Mouse (Mus musculus): ENCODE results near the gene 4833427G06Rik.
"Not testable (repeated sequence)": the region's sequence is repeated elsewhere in the genome, so short reads cannot be mapped to it uniquely, and the experiment has no call there.

The 4833427G06Rik gene

GRCm38 (mm10) chr9:51101756-51102425 lies at the start of gene 4833427G06Rik:
TSS of gene 4833427G06Rik (minus strand) at chr9:51102078.
- no peak for DNase-seq (ENCODE audit: low spot score)

DNA sequence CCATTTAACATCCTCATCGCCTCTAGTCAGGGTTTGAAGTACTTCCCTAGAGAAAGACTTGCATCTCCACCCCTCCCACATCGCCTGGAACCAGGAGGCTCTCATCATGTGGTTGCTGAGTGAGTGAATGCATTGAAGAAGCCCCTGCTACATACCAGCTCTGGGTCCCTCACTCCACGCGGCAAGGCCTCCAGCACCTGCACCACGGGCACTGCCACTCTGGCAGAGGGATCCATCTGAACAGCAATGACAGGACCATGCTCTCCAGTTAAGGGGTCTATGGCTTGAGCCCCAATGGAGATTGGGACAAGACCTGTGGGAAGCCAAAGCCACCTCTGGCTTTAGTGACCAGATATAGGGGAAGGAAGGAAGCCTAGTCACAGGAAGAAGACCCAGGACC lies 45.4 kb upstream of the 4833427G06Rik start:
- DNase-seq (ENCODE audit: low spot score): no peak

- no peak for DNase-seq (ENCODE audit: low spot score)
These were observed 44.6 kb upstream of the 4833427G06Rik start for GRCm38 (mm10) chr9:51146496-51146895.

DNA sequence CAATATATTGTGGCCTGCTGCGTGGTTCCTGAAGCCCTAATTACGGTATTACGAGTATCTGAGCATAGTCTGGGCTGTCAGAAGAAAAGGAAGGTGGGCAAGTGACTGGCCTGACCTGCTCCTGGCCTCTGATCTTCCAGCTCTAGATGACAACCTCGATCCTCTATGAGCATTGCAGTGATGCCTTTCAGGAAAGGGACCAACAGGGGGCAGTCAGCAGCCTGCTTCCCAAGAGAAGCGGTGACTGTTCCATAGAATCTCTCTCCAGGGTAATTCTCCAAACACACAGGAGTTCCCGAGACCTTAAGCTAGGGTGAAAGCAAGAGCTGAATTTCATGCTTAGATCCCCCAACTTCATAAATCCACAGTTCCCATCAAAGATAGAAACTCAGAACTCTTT lies 42.3 kb upstream of the 4833427G06Rik start:
- no peak for DNase-seq (ENCODE audit: low spot score)

GRCm38 (mm10) chr9:51143437-51143836 lies 41.6 kb upstream of the 4833427G06Rik start:
- no peak for DNase-seq (ENCODE audit: low spot score)

- DNase-seq (ENCODE audit: low spot score): no peak
These were observed 38.8 kb upstream of the 4833427G06Rik start for GRCm38 (mm10) chr9:51140711-51141110.

DNA sequence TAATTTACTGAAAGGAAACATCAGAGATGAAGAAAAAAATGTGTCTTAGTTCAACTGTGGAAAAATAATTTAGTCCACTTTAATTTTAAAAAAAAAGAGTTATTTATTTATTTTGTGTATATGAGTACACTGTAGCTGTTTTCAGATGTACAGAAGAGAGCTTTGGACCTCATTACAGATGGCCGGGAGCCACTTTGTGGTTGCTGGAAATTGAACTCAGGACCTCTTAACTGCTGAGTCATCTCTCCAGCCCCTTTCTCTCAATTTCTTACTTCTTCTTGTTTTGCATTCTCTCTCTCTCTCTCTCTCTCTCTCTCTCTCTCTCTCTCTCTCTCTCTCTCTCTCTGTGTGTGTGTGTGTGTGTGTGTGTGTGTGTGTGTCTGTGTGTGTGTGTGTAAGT lies 37.5 kb upstream of the 4833427G06Rik start:
- not testable (repeated sequence) for DNase-seq (ENCODE audit: low spot score)

- DNase-seq (ENCODE audit: low spot score): no peak
These were observed 36.4 kb upstream of the 4833427G06Rik start for GRCm38 (mm10) chr9:51138301-51138700.

- DNase-seq (ENCODE audit: low spot score): no peak
These were observed 36.0 kb upstream of the 4833427G06Rik start for GRCm38 (mm10) chr9:51137836-51138235.

GRCm38 (mm10) chr9:51137432-51137831 lies 35.6 kb upstream of the 4833427G06Rik start:
- no peak for DNase-seq (ENCODE audit: low spot score)

- DNase-seq (ENCODE audit: low spot score): no peak
These were observed 35.1 kb upstream of the 4833427G06Rik start for GRCm38 (mm10) chr9:51136985-51137384.

DNA sequence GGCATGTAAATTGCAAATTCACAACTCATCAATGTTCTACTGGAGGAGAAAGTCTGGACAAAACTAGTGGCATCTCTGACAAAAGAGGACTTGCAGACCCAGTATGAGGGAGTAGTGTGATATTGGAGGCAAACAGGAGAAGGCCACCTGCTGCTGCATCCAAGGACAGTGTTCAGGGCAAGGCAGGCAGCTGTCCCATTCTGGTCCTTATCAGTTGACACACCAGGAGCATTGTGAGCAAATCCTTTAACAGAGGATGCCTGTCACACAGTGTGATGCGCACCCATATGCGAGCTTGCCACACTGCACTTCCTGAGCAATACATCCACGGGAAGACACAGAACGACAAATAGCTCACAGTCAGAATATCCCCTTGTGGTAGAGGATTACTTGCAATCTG lies 12.9 kb upstream of the 4833427G06Rik start:
- no peak for DNase-seq (ENCODE audit: low spot score)

DNA sequence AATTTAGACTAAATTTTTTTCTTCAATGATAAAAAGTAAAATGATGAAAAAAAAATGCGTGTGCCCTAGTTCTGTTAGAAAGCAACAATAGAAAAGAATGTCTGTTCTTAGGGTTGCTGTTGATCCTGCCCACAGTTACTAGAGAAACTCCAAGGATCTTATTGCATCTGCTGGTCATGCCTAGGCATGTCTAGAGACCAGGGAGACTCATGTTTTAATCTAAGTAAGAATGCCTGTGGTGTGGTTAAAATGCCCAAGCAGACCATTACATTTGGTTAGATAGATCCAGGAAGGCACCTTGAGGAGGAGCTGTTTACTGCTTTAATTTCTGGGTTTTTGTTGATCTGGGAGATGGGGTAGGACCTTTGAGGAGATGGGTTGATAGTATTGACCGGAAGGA lies 3.9 kb upstream of the 4833427G06Rik start:
- no peak for DNase-seq (ENCODE audit: low spot score)

- no peak for DNase-seq (ENCODE audit: low spot score)
These were observed 2.1 kb upstream of the 4833427G06Rik start for GRCm38 (mm10) chr9:51103808-51104514.

- no peak for DNase-seq (ENCODE audit: low spot score)
These were observed 1.3 kb upstream of the 4833427G06Rik start for GRCm38 (mm10) chr9:51102963-51103807.

- DNase-seq (ENCODE audit: low spot score): no peak
These were observed 5.6 kb downstream of the 4833427G06Rik start for GRCm38 (mm10) chr9:51096306-51096705.

- no peak for DNase-seq (ENCODE audit: low spot score)
These were observed 8.2 kb downstream of the 4833427G06Rik start for GRCm38 (mm10) chr9:51093697-51094096.

DNA sequence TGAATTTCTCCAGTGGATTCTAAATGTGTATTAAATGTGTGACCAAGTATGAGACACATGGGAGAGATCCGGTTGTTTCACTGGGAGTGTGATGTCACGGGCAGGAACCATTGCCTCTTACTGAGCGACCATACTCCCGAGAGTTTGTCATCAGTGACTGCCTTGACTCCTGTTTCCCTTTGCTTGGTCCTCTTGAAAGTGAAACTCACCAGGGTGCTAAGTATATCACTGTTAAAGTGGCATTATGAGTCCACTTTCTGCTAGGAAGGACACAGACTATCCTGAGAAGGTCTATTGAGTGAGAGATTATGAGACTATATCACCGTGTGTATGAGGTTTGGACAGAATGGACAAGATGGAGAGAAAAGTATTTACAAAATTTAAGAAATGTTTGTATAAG lies 20.3 kb downstream of the 4833427G06Rik start:
- DNase-seq (ENCODE audit: low spot score): no peak

DNA sequence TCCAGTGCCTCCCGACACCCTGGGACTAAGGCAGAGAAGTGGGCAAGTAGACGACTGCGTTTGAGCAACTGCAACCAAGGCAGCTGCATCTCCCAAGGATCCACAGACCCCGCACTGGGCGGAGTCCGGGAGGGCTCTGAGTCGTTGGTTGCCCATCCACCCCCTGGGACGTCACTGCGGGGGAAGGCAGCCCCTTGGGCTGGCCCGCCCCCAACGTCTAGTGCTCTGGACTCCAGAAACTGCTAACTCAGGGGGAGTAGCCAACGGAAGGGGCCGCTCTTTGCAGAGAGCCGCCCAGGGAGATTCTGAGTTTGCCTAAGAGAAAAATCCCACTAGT lies 24.9 kb downstream of the 4833427G06Rik start, which contains the start of gene Layn:
Gene Layn (minus strand): TSS at position 116 of the 337 bp plus-strand sequence.
- DNase-seq (ENCODE audit: low spot score): no peak

DNA sequence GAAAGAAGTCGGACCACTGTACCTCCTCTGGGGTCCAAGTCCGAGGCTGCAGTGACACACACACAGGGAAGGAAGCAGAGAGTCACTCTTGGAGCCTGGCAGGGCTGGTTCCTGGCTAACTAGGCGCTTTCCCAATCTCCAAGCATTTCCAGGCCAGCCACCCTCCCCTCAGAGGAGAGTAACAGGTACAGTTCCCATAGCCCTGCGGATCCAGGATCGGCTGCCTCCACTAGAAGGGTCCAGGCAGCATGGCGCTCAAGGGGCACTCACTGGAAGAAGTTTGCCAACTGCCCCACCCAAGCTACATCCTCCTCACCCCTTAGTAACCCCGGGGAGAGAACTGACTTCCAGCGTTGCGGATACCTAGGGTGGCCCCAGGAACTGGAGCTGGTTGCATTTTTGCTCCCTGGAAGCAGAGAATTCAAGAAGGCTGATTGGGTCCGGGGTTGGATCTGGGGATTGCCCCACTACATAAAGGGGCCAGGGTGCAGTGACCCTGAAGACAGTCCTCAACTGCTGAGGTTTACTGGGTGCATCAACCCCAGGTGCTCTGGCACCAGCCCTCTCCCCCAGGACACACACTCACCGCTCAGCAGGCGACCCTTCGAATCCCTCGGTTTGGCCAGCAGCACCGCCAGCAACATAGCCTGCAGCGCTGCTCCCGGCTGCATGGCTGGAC lies 25.4 kb downstream of the 4833427G06Rik start:
- no peak for DNase-seq (ENCODE audit: low spot score)

GRCm38 (mm10) chr9:51075780-51076179 lies 26.1 kb downstream of the 4833427G06Rik start:
- peak; percentile 4 for DNase-seq (ENCODE audit: low spot score)

DNA sequence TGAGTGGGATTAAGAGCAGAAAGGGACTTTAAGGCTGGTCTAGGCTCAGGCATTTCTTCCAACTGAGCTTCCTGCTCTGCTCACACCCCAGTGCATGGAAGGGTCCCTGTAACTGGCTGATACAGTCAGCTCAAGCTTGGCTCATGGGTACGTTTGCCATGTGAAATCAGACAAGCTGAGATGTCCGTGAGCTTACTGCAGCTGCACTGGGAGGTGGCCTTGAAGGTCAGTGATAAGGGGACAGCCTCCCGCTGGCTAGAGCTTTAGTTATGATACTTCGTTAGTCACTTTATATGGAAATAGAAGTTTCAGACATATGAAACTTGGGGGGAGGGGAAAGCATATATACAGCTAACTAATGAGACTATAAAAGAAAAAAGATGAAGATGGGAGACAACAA lies 31.1 kb downstream of the 4833427G06Rik start:
- no peak for DNase-seq (ENCODE audit: low spot score)
